In the genomic region with DNA sequence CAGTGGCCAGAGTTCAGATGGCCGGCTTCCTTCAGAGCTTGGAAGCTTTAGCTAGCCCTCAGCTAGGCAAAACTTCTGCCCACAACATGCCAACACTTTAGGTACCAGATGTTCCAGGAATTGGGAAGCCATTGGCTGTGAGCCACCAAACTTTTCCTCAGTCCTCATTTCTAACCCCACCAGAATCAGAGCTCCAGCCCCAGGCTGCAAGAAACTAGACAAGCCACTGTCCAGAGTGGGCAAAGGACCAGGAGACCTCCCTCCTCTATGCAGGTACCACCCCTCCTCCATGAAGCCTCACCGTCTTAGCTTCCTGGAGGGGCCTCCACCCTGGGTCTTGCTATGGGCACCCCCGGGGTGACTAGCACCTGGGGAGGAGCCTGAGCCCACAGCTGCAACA, we compare ENCODE assay signal across 10 mouse cellular contexts. TPM values are rescaled to one million over a fixed set of nuclear protein-coding genes. Genes with fewer than 3 reads are reported as not detected.
DNase-seq lines count a peak whose midpoint lies in the region; ATAC-seq lines count a peak whose summit lies in the region.
"Had no signal": no experiment of that assay in that cellular context is flagged by ENCODE, and none has a peak within 500 bp of the region (broad histone marks: within the 10 kb centered on the region; RNA-seq: fewer than 3 reads in every experiment).

No protein-coding gene starts in this region.

- H3K36me3 ChIP-seq in heart, embryonic 13.5 days = no peaks in the 10 kb centered on the region; the same call in 1 of the 2 replicates
- H3K36me3 ChIP-seq in forebrain, embryonic 13.5 days (ENCODE audit: poor library complexity, severe bottlenecking) = peaks cover 36% of the 10 kb centered on the region
- H3K36me3 ChIP-seq in midbrain, embryonic 10.5 days = peaks cover 33% of the 10 kb centered on the region

- no peak for DNase-seq in heart, postnatal 14 days
- DNase-seq in NIH3T3 (ENCODE audit: low read depth) = peak; percentile 42
- DNase-seq in midbrain, embryonic 10.5 days (ENCODE audit: low spot score) = no peak
- no peak for DNase-seq in spleen, postnatal 4 days (ENCODE audit: low spot score in 2 of 2)
- DNase-seq in adrenal gland, postnatal 36 days = no peak

- 50% methylated on average over 3 of the region's 3 CpGs for WGBS in heart, embryonic 13.5 days
- 54% methylated on average over 3 of the region's 3 CpGs for WGBS in forebrain, embryonic 13.5 days
- 43% methylated on average over 3 of the region's 3 CpGs for WGBS in midbrain, embryonic 10.5 days

- H3K27me3 ChIP-seq in heart, embryonic 13.5 days (replicated peaks) = peaks cover 90% of the 10 kb centered on the region
- H3K27me3 ChIP-seq in forebrain, embryonic 13.5 days = peaks cover 59% of the 10 kb centered on the region
- peaks cover 95% of the 10 kb centered on the region for H3K27me3 ChIP-seq in midbrain, embryonic 10.5 days (ENCODE audit: low read depth, poor library complexity, severe bottlenecking)

- H3K9ac ChIP-seq in heart, embryonic 13.5 days = no peak overlapping the region
- peak overlapping the region; percentile 93; the same call in 1 of the 2 replicates for H3K9ac ChIP-seq in forebrain, embryonic 13.5 days

- no peak overlapping the region for H3K4me3 ChIP-seq in heart, embryonic 13.5 days
- peak overlapping the region; percentile 86 for H3K4me3 ChIP-seq in forebrain, embryonic 13.5 days
- peak overlapping the region; percentile 91; the same call in 1 of the 2 replicates for H3K4me3 ChIP-seq in midbrain, embryonic 10.5 days

- no peaks in the 10 kb centered on the region for H3K9me3 ChIP-seq in heart, embryonic 13.5 days
- H3K9me3 ChIP-seq in forebrain, embryonic 13.5 days (replicated peaks) = no peaks in the 10 kb centered on the region
- no peaks in the 10 kb centered on the region for H3K9me3 ChIP-seq in midbrain, embryonic 10.5 days (replicated peaks)

- H3K4me1 ChIP-seq in heart, embryonic 13.5 days = peaks cover 37% of the 10 kb centered on the region
- H3K4me1 ChIP-seq in forebrain, embryonic 13.5 days = peaks cover 43% of the 10 kb centered on the region
- H3K4me1 ChIP-seq in midbrain, embryonic 10.5 days = peaks cover 43% of the 10 kb centered on the region

- ATAC-seq in heart, embryonic 13.5 days (ENCODE audit: extremely low read depth, insufficient number of reproducible peaks, low FRiP score, low TSS enrichment) = no peak
- no peak for ATAC-seq in forebrain, embryonic 13.5 days
- no peak for ATAC-seq in CD4-positive, CD25-positive, alpha-beta regulatory T cell, adult 4 months

- no peak overlapping the region for H3K27ac ChIP-seq in heart, embryonic 13.5 days (replicated peaks)
- no peak overlapping the region for H3K27ac ChIP-seq in forebrain, embryonic 13.5 days
- H3K27ac ChIP-seq in midbrain, embryonic 10.5 days (replicated peaks) = no peak overlapping the region

- intact Hi-C loops in heart, postnatal 14 days (cut with DNase I) = loop anchor here (5.0 kb wide), 3 partner anchors 50 to 230 kb away; no protein-coding TSS in a partner anchor

- peak overlapping the region; percentile 81; the same call in 1 of the 2 replicates for H3K4me2 ChIP-seq in heart, embryonic 13.5 days
- H3K4me2 ChIP-seq in forebrain, embryonic 13.5 days = peak overlapping the region; percentile 88

RNA-seq across cellular contexts. Expression of gene Gm49601, which starts 0.9 kb away (rescaled TPM):
- 1.4 and 1.8 TPM in 2 replicates for polyA plus RNA-seq in heart, embryonic 13.5 days (2015; fragmentation: Nextera tagmentation; extraction: Ambion mirVana)
- total RNA-seq in heart, postnatal 14 days (2021) = 1 to 10 TPM; 2.8 to 4.0 TPM
- polyA plus RNA-seq in forebrain, embryonic 13.5 days (2015; fragmentation: Nextera tagmentation; extraction: Ambion mirVana) = 10.0 and 18.2 TPM in 2 replicates
- 3.7 and 5.8 TPM in 2 replicates for polyA plus RNA-seq in midbrain, embryonic 10.5 days (2016; fragmentation: Nextera tagmentation; extraction: Ambion mirVana)
- polyA plus RNA-seq in CD4-positive, CD25-positive, alpha-beta regulatory T cell, adult 4 months (2017; shearing (Covaris generic)) = not detected
- 1 to 10 TPM; 1.1 to 4.9 TPM for total RNA-seq in adrenal gland, postnatal 36 days (2021)

RNA-seq across cellular contexts. Expression of gene Sept5, which starts 2.6 kb away (rescaled TPM):
- polyA plus RNA-seq in heart, embryonic 13.5 days (2015; fragmentation: Nextera tagmentation; extraction: Ambion mirVana) = 8.8 TPM in 2 replicates
- total RNA-seq in heart, postnatal 14 days (2021) = 1 to 10 TPM; 6.7 to 7.6 TPM
- 115 and 120 TPM in 2 replicates for polyA plus RNA-seq in forebrain, embryonic 13.5 days (2015; fragmentation: Nextera tagmentation; extraction: Ambion mirVana)
- polyA plus RNA-seq in midbrain, embryonic 10.5 days (2016; fragmentation: Nextera tagmentation; extraction: Ambion mirVana) = 31.2 and 42.8 TPM in 2 replicates
- polyA plus RNA-seq in CD4-positive, CD25-positive, alpha-beta regulatory T cell, adult 4 months (2017; shearing (Covaris generic)) = 1 to 10 TPM in 1 of 2 experiments, under 1 TPM in 1; 0.36 to 1.5 TPM
- total RNA-seq in adrenal gland, postnatal 36 days (2021) = 10 to 100 TPM in 1 of 2 experiments, 1 to 10 TPM in 1; 9.6 to 10.9 TPM
- polyA plus RNA-seq: erythroblast, embryonic 14.5 days had no signal

RNA-seq across cellular contexts. Expression of gene Gp1bb, which starts 5.0 kb away (rescaled TPM):
- polyA plus RNA-seq in heart, embryonic 13.5 days (2015; fragmentation: Nextera tagmentation; extraction: Ambion mirVana) = 4.4 and 6.1 TPM in 2 replicates
- total RNA-seq in heart, postnatal 14 days (2021) = under 1 TPM in 1 of 2 experiments, not detected in 1; 0.29 TPM
- 5.1 and 6.0 TPM in 2 replicates for polyA plus RNA-seq in forebrain, embryonic 13.5 days (2015; fragmentation: Nextera tagmentation; extraction: Ambion mirVana)
- polyA plus RNA-seq in midbrain, embryonic 10.5 days (2016; fragmentation: Nextera tagmentation; extraction: Ambion mirVana) = 4.5 and 4.6 TPM in 2 replicates
- not detected for polyA plus RNA-seq in CD4-positive, CD25-positive, alpha-beta regulatory T cell, adult 4 months (2017; shearing (Covaris generic))
- total RNA-seq in adrenal gland, postnatal 36 days (2021) = under 1 TPM in 1 of 2 experiments, not detected in 1; 0.60 TPM
- total RNA-seq: adrenal gland, adult 18-20 months had no signal

RNA-seq across cellular contexts. Expression of gene Tbx1, which starts 36.7 kb away (rescaled TPM):
- 0.42 and 1.1 TPM in 2 replicates for polyA plus RNA-seq in heart, embryonic 13.5 days (2015; fragmentation: Nextera tagmentation; extraction: Ambion mirVana)
- under 1 TPM; 0.48 to 0.76 TPM for total RNA-seq in heart, postnatal 14 days (2021)
- polyA plus RNA-seq in forebrain, embryonic 13.5 days (2015; fragmentation: Nextera tagmentation; extraction: Ambion mirVana) = 0.39 and 0.56 TPM in 2 replicates
- polyA plus RNA-seq in midbrain, embryonic 10.5 days (2016; fragmentation: Nextera tagmentation; extraction: Ambion mirVana) = 0.97 and 1.7 TPM in 2 replicates
- polyA plus RNA-seq in CD4-positive, CD25-positive, alpha-beta regulatory T cell, adult 4 months (2017; shearing (Covaris generic)) = not detected
- total RNA-seq in adrenal gland, postnatal 36 days (2021) = under 1 TPM in 1 of 2 experiments, not detected in 1; 0.20 TPM
- polyA plus RNA-seq: erythroblast, embryonic 14.5 days had no signal
